Mouse (Mus musculus): ENCODE data around the gene Fgf7.

DNA sequence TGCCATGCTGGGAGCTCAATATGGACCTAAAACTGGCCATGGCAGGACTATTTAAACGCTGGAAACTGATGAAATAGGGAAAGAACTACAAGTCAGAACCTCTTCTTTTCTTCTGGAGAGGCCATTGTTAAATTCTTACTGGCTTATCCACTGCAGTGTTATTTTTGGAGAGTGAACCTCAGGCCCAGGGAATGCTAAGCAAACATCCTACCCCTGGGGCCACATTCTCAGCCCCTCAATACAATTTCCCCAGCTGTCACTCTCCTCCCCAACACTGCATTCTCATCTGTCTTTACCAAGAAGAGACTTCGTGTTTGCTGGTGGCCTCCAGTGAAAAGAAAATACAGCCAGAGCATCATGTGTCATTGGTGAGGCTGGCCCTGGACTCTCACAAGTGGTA, 30.4 kb downstream of the Fgf7 start:
- no peak for TF ChIP-seq CTCF (IDR thresholded peaks at IDR 0.05; ENCODE audit: extremely low read depth, insufficient read depth, low read length)
- TF ChIP-seq POLR2A (IDR thresholded peaks at IDR 0.05; ENCODE audit: extremely low read depth, insufficient read depth, low read length) = no peak
